Mouse (Mus musculus) bone marrow macrophage, adult 2 months (primary cell): Measurements from ENCODE around the gene Tsku.

Source experiments
- CTCF ChIP-seq: IDR thresholded peaks from 2 replicates; pipeline ENCODE4 v1.5.1; 2012; ENCODE audit warnings: low read depth, mild to moderate bottlenecking, low read length, moderate library complexity
- POLR2A ChIP-seq: IDR thresholded peaks from 2 replicates; pipeline ENCODE4 v1.6.1; 2012; ENCODE audit warnings: mild to moderate bottlenecking, low read depth, low read length, borderline replicate concordance

DNA sequence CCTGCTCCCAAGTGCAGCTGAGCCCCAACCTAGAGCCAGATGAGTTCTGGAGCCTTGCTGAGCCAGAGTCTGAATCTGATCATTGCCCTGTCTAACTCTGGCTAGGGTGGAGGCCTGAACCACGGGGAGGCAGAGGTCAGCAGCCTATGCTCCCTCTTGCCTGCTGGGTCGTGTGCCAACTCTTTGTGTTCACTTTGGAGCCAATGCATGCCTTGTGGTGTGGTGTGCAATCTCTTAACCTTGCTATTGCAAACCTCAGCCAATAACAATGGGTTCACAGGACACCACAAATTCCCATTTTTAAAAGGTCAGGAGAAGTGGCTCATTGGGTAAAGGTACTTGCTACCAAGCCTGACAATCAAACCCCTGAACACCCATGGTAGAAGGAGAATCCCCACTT lies 44.6 kb downstream of the Tsku start:
- no peak for TF ChIP-seq POLR2A
- no peak for TF ChIP-seq CTCF
